Mouse (Mus musculus): ENCODE data around the gene Bin2.

GRCm38 (mm10) chr15:100614218-100614995 lies 54.9 kb downstream of the Bin2 start:
- TF ChIP-seq ZNF384 (IDR thresholded peaks at IDR 0.05; ENCODE audit: low read depth, low read length) = no peak
- TF ChIP-seq CHD2 (IDR thresholded peaks at IDR 0.05; ENCODE audit: low read depth, low read length) = no peak
- no peak for TF ChIP-seq ZC3H11A (IDR thresholded peaks at IDR 0.05; ENCODE audit: borderline replicate concordance, low read depth, low read length)
- no peak for TF ChIP-seq HCFC1 (IDR thresholded peaks at IDR 0.05; ENCODE audit: borderline replicate concordance, insufficient read depth, low read length)
- no peak for TF ChIP-seq MAFK (IDR thresholded peaks at IDR 0.05; ENCODE audit: insufficient read depth, low read depth, low read length)

Measured in ES-E14 (cell line).